ENCODE assay signal across 26 mouse cellular contexts in genomic region chr11:62498802-62499201, GRCm38 (mm10).
"Had no signal": no experiment of that assay in that cellular context is flagged by ENCODE, and none has a peak within 500 bp of the region (broad histone marks: within the 10 kb centered on the region; RNA-seq: fewer than 3 reads in every experiment).

No protein-coding gene starts in this region.

- ATAC-seq: forebrain, embryonic 13.5 days; forebrain, embryonic 14.5 days; forebrain, embryonic 15.5 days; forebrain, embryonic 16.5 days; forebrain, postnatal 0 days had no signal

- H3K4me2 ChIP-seq: embryonic facial prominence, embryonic 12.5 days; embryonic facial prominence, embryonic 13.5 days; embryonic facial prominence, embryonic 15.5 days; forebrain, embryonic 12.5 days; forebrain, embryonic 13.5 days; forebrain, embryonic 15.5 days; heart, embryonic 11.5 days; heart, embryonic 12.5 days had no signal

- H3K9me3 ChIP-seq: embryonic facial prominence, embryonic 10.5 days; embryonic facial prominence, embryonic 12.5 days; embryonic facial prominence, embryonic 13.5 days; embryonic facial prominence, embryonic 15.5 days; forebrain, embryonic 12.5 days; forebrain, embryonic 13.5 days; forebrain, embryonic 15.5 days; heart, embryonic 10.5 days; heart, embryonic 12.5 days had no signal

- H3K36me3 ChIP-seq: embryonic facial prominence, embryonic 10.5 days; embryonic facial prominence, embryonic 12.5 days; embryonic facial prominence, embryonic 13.5 days; embryonic facial prominence, embryonic 15.5 days; forebrain, embryonic 12.5 days; forebrain, embryonic 15.5 days; heart, embryonic 10.5 days had no signal

- H3K27ac ChIP-seq: embryonic facial prominence, embryonic 10.5 days; embryonic facial prominence, embryonic 12.5 days; embryonic facial prominence, embryonic 13.5 days; embryonic facial prominence, embryonic 15.5 days; forebrain, embryonic 12.5 days; forebrain, embryonic 13.5 days; forebrain, embryonic 15.5 days; gastrocnemius, adult 2 months; heart, adult 2 months; heart, embryonic 10.5 days had no signal

- H3K27me3 ChIP-seq: embryonic facial prominence, embryonic 12.5 days; embryonic facial prominence, embryonic 13.5 days; embryonic facial prominence, embryonic 15.5 days; forebrain, embryonic 12.5 days; forebrain, embryonic 13.5 days; forebrain, embryonic 15.5 days; heart, embryonic 12.5 days had no signal

- H3K9ac ChIP-seq: embryonic facial prominence, embryonic 12.5 days; embryonic facial prominence, embryonic 13.5 days; embryonic facial prominence, embryonic 15.5 days; forebrain, embryonic 12.5 days; forebrain, embryonic 13.5 days; forebrain, embryonic 15.5 days; forebrain, postnatal 0 days; heart, embryonic 12.5 days had no signal

- H3K4me3 ChIP-seq: embryonic facial prominence, embryonic 10.5 days; embryonic facial prominence, embryonic 12.5 days; embryonic facial prominence, embryonic 13.5 days; embryonic facial prominence, embryonic 15.5 days; erythroblast, embryonic 14.5 days; forebrain, embryonic 12.5 days; forebrain, embryonic 13.5 days; forebrain, embryonic 15.5 days; gastrocnemius, adult 2 months; heart, adult 2 months; heart, embryonic 10.5 days; heart, embryonic 12.5 days had no signal

- DNase-seq: cerebellum, postnatal 14 days; cerebellum, postnatal 25 days; cerebellum, postnatal 36 days; embryo, embryonic 11 days; forebrain, postnatal 0 days; gastrocnemius, adult 2 months; gastrocnemius, postnatal 10 days; gastrocnemius, postnatal 14 days; gastrocnemius, postnatal 25 days; gastrocnemius, postnatal 36 days; heart, adult 11 months; heart, adult 18-20 months; heart, adult 2 months had no signal
